Mouse (Mus musculus): ENCODE data around the gene Plekhb1.

Plekhb1 gene

GRCm38 (mm10) chr7:100662231-100662630 is at the start of gene Plekhb1:
TSS of gene Plekhb1 (minus strand) at chr7:100662414.
- in situ Hi-C loops (cut with MboI; ENCODE audit: unreplicated experiment in 2 of 2) = loop anchor here (5.0 to 10.0 kb wide), 5 partner anchors 137 to 380 kb away; no protein-coding TSS in a partner anchor

- in situ Hi-C loops (cut with MboI; ENCODE audit: unreplicated experiment in 2 of 2) = no loop called here
Measured at GRCm38 (mm10) chr7:100706883-100707480, 44.8 kb upstream of the Plekhb1 start.

- in situ Hi-C loops (cut with MboI; ENCODE audit: unreplicated experiment in 2 of 2) = no loop called here
Measured at GRCm38 (mm10) chr7:100706143-100706841, 44.1 kb upstream of the Plekhb1 start, which contains the start of gene Fam168a. TSS of gene Fam168a (plus strand) at chr7:100706635.

- in situ Hi-C loops (cut with MboI; ENCODE audit: unreplicated experiment in 2 of 2) = no loop called here
Measured at GRCm38 (mm10) chr7:100699771-100700770, 37.9 kb upstream of the Plekhb1 start.

GRCm38 (mm10) chr7:100693199-100693598 is 31.0 kb upstream of the Plekhb1 start:
- in situ Hi-C loops (cut with MboI; ENCODE audit: unreplicated experiment in 2 of 2) = no loop called here

- in situ Hi-C loops (cut with MboI; ENCODE audit: unreplicated experiment in 2 of 2) = loop anchor here (5.0 kb wide), 2 partner anchors 109 to 199 kb away; no protein-coding TSS in a partner anchor
Measured at GRCm38 (mm10) chr7:100688471-100688870, 26.3 kb upstream of the Plekhb1 start.

GRCm38 (mm10) chr7:100685061-100686030 is 23.1 kb upstream of the Plekhb1 start:
- in situ Hi-C loops (cut with MboI; ENCODE audit: unreplicated experiment in 2 of 2) = loop anchor here (5.0 kb wide), 2 partner anchors 112 to 202 kb away; no protein-coding TSS in a partner anchor

- in situ Hi-C loops (cut with MboI; ENCODE audit: unreplicated experiment in 2 of 2) = no loop called here
Measured at GRCm38 (mm10) chr7:100684538-100684937, 22.3 kb upstream of the Plekhb1 start.

- in situ Hi-C loops (cut with MboI; ENCODE audit: unreplicated experiment in 2 of 2) = no loop called here
Measured at GRCm38 (mm10) chr7:100684081-100684480, 21.9 kb upstream of the Plekhb1 start.

GRCm38 (mm10) chr7:100683241-100683640 is 21.0 kb upstream of the Plekhb1 start:
- in situ Hi-C loops (cut with MboI; ENCODE audit: unreplicated experiment in 2 of 2) = no loop called here

GRCm38 (mm10) chr7:100681132-100681531 is 18.9 kb upstream of the Plekhb1 start:
- in situ Hi-C loops (cut with MboI; ENCODE audit: unreplicated experiment in 2 of 2) = no loop called here

GRCm38 (mm10) chr7:100678948-100679880 is 17.0 kb upstream of the Plekhb1 start:
- in situ Hi-C loops (cut with MboI; ENCODE audit: unreplicated experiment in 2 of 2) = no loop called here

- in situ Hi-C loops (cut with MboI; ENCODE audit: unreplicated experiment in 2 of 2) = no loop called here
Measured at GRCm38 (mm10) chr7:100678052-100678451, 15.8 kb upstream of the Plekhb1 start.

- in situ Hi-C loops (cut with MboI; ENCODE audit: unreplicated experiment in 2 of 2) = no loop called here
Measured at GRCm38 (mm10) chr7:100674941-100675340, 12.7 kb upstream of the Plekhb1 start.

- in situ Hi-C loops (cut with MboI; ENCODE audit: unreplicated experiment in 2 of 2) = no loop called here
Measured at GRCm38 (mm10) chr7:100673452-100673851, 11.2 kb upstream of the Plekhb1 start.

GRCm38 (mm10) chr7:100670646-100671045 is 8.4 kb upstream of the Plekhb1 start:
- in situ Hi-C loops (cut with MboI; ENCODE audit: unreplicated experiment in 2 of 2) = no loop called here

- in situ Hi-C loops (cut with MboI; ENCODE audit: unreplicated experiment in 2 of 2) = loop anchor here (5.0 to 10.0 kb wide), 5 partner anchors 139 to 382 kb away; no protein-coding TSS in a partner anchor
Measured at GRCm38 (mm10) chr7:100663729-100664304, 1.6 kb upstream of the Plekhb1 start.

GRCm38 (mm10) chr7:100663190-100663589 is 976 bp upstream of the Plekhb1 start:
- in situ Hi-C loops (cut with MboI; ENCODE audit: unreplicated experiment in 2 of 2) = loop anchor here (5.0 to 10.0 kb wide), 5 partner anchors 138 to 381 kb away; no protein-coding TSS in a partner anchor
